Mouse (Mus musculus) liver, embryonic 14.5 days (tissue): Measurements from ENCODE around the gene Tmprss6.

Experiments used
- CTCF ChIP-seq: IDR thresholded peaks from 2 replicates; pipeline ENCODE4 v1.5.1; 2016; ENCODE audit warnings: antibody characterized with exemption, low read depth, control low read depth
- EP300 ChIP-seq: IDR thresholded peaks from 2 replicates; pipeline ENCODE4 v1.6.1; 2016; ENCODE audit warnings: antibody characterized with exemption, low read depth

GRCm38 (mm10) chr15:78514393-78515146 lies 46.1 kb upstream of the Tmprss6 start:
- TF ChIP-seq CTCF (peak; percentile 95), EP300 (no peak)
